Mouse (Mus musculus) ES-E14 (cell line): ENCODE measurements around the gene Ubtd1. TPM values are rescaled to one million over a fixed set of nuclear protein-coding genes. Genes with fewer than 3 reads are reported as not detected.

Source experiments
- DNase-seq: peaks from one replicate; pipeline ENCODE4 v3.0.0-alpha.2; 2013; ENCODE audit warnings: low read depth, low spot score
- H3K27ac ChIP-seq: 2 replicates; pipeline ENCODE4 v1.5.1; 2012; ENCODE audit warnings: low read depth, mild to moderate bottlenecking, low read length, moderate library complexity, mixed read lengths; ENCODE audit not compliant: poor library complexity, insufficient read depth, severe bottlenecking
- H3K36me3 ChIP-seq: 2 replicates; pipeline ENCODE4 v1.6.1; 2012; ENCODE audit warnings: mild to moderate bottlenecking, low read length, moderate library complexity, mixed read lengths; ENCODE audit not compliant: control insufficient read depth, poor library complexity, insufficient read depth, severe bottlenecking
- H3K4me1 ChIP-seq, 2 experiments: fragments of 150-350 bp in 1 of 2; sonication (generic) in 1 of 2; 2 replicates each; pipeline ENCODE4 v1.6.1; 2012; ENCODE audit warnings: low read length in 2 of 2, mild to moderate bottlenecking in 1 of 2, mixed read lengths in 1 of 2; ENCODE audit not compliant: control insufficient read depth in 2 of 2, insufficient read depth in 2 of 2, poor library complexity in 1 of 2
- H3K4me3 ChIP-seq, 2 experiments: fragments of 150-350 bp in 1 of 2; sonication (generic) in 1 of 2; 2 replicates each; pipeline ENCODE4 v1.5.1; 2012; ENCODE audit warnings: low read length in 2 of 2, low read depth in 1 of 2, mild to moderate bottlenecking in 1 of 2, mixed read lengths in 1 of 2; ENCODE audit not compliant: insufficient read depth in 1 of 2, poor library complexity in 1 of 2, severe bottlenecking in 1 of 2
- H3K9ac ChIP-seq: 2 replicates; pipeline ENCODE4 v1.6.1; 2012; ENCODE audit warnings: low read depth, mild to moderate bottlenecking, low read length, mixed read lengths; ENCODE audit not compliant: poor library complexity, insufficient read depth, severe bottlenecking
- H3K9me3 ChIP-seq: fragments of 150-350 bp; sonication (generic); 2 replicates; pipeline ENCODE4 v1.6.1; 2012; ENCODE audit warnings: low read depth, mild to moderate bottlenecking, low read length; ENCODE audit not compliant: control insufficient read depth, insufficient read depth
- CHD2 ChIP-seq: IDR thresholded peaks from 2 replicates; pipeline ENCODE4 v1.6.1; 2014; ENCODE audit warnings: mild to moderate bottlenecking, low read depth, low read length, inconsistent platforms
- HCFC1 ChIP-seq: IDR thresholded peaks from 2 replicates; pipeline ENCODE4 v1.6.1; 2012; ENCODE audit warnings: low read length, inconsistent platforms, borderline replicate concordance; ENCODE audit not compliant: insufficient read depth
- MAFK ChIP-seq: IDR thresholded peaks from 2 replicates; pipeline ENCODE4 v1.6.1; 2014; ENCODE audit warnings: mild to moderate bottlenecking, low read depth, low read length, inconsistent platforms; ENCODE audit not compliant: insufficient read depth
- ZC3H11A ChIP-seq: IDR thresholded peaks from 2 replicates; pipeline ENCODE4 v1.6.1; 2012; ENCODE audit warnings: low read depth, mild to moderate bottlenecking, inconsistent platforms, low read length, borderline replicate concordance
- ZNF384 ChIP-seq: IDR thresholded peaks from 2 replicates; pipeline ENCODE4 v1.6.1; 2012; ENCODE audit warnings: low read depth, low read length, inconsistent platforms
- in situ Hi-C, 2 experiments: fragments of 600-800 bp; cut with MboI; formaldehyde crosslinking; loops; one replicate each; pipeline ENCODE4 v1.15.1; 2025; ENCODE audit warnings: low sequenced_read_pairs in 2 of 2, inconsistent platforms in 1 of 2; ENCODE audit not compliant: unreplicated experiment in 2 of 2
- total RNA-seq: library from RNA; depleted of rRNA; stranded (reverse); fragments of 300-350 nt; gene quantifications from 2 replicates; pipeline ENCODE4 v1.2.3, GENCODE M21; 2012

Ubtd1 gene
- total RNA-seq, 1 experiment: 18.2 TPM

GRCm38 (mm10) chr19:42009067-42009466, 27.5 kb downstream of the Ubtd1 start:
- Histone ChIP-seq H3K36me3 (peaks cover 3% of the 10 kb centered on the region; the same call in 1 of the 2 replicates), H3K4me1 (peaks cover 3 to 21% of the 10 kb centered on the region in 2 experiments; a peak in 3 of 4 replicates), H3K9me3 (no peaks in the 10 kb centered on the region), H3K4me3 (no peak overlapping the region), H3K27ac (peak overlapping the region; percentile 17; the same call in 1 of the 2 replicates), H3K9ac (no peak overlapping the region; the same call in 1 of the 2 replicates)
- in situ Hi-C loops: no loop called here
- no peak for DNase-seq
- TF ChIP-seq ZC3H11A (no peak), CHD2 (no peak), ZNF384 (no peak), MAFK (no peak), HCFC1 (no peak)

- H3K9ac ChIP-seq: no peak overlapping the region
- no peak for TF ChIP-seq ZNF384
- TF ChIP-seq CHD2: no peak
- no peak for TF ChIP-seq ZC3H11A
- TF ChIP-seq HCFC1: no peak
- no peak for TF ChIP-seq MAFK
- H3K27ac ChIP-seq: no peak overlapping the region
- H3K36me3 ChIP-seq: peaks cover 3% of the 10 kb centered on the region; the same call in 1 of the 2 replicates
- H3K4me3 ChIP-seq: no peak overlapping the region
- H3K9me3 ChIP-seq: no peaks in the 10 kb centered on the region
- in situ Hi-C loops: no loop called here
- peaks cover 3 to 23% of the 10 kb centered on the region in 2 experiments; a peak in 3 of 4 replicates for H3K4me1 ChIP-seq
- DNase-seq: no peak
These were observed 28.9 kb downstream of the Ubtd1 start for GRCm38 (mm10) chr19:42010436-42010835.

- H3K9ac ChIP-seq: no peak overlapping the region
- no peak for DNase-seq
- peaks cover 3 to 23% of the 10 kb centered on the region in 2 experiments; a peak in 3 of 4 replicates for H3K4me1 ChIP-seq
- TF ChIP-seq HCFC1: no peak
- TF ChIP-seq MAFK: no peak
- TF ChIP-seq CHD2: no peak
- TF ChIP-seq ZC3H11A: no peak
- no peak for TF ChIP-seq ZNF384
- no peak overlapping the region for H3K4me3 ChIP-seq
- peaks cover 3% of the 10 kb centered on the region; the same call in 1 of the 2 replicates for H3K36me3 ChIP-seq
- in situ Hi-C loops: no loop called here
- no peak overlapping the region for H3K27ac ChIP-seq
- no peaks in the 10 kb centered on the region for H3K9me3 ChIP-seq
These were observed 29.6 kb downstream of the Ubtd1 start for GRCm38 (mm10) chr19:42011123-42011522.

- DNase-seq: no peak
- no peak overlapping the region for H3K4me3 ChIP-seq
- peaks cover 3% of the 10 kb centered on the region; the same call in 1 of the 2 replicates for H3K36me3 ChIP-seq
- in situ Hi-C loops: no loop called here
- no peaks in the 10 kb centered on the region for H3K9me3 ChIP-seq
- peaks cover 0 to 11% of the 10 kb centered on the region in 2 experiments; a peak in 2 of 4 replicates for H3K4me1 ChIP-seq
- no peak overlapping the region for H3K27ac ChIP-seq
- no peak for TF ChIP-seq HCFC1
- no peak for TF ChIP-seq MAFK
- no peak for TF ChIP-seq CHD2
- TF ChIP-seq ZNF384: no peak
- no peak for TF ChIP-seq ZC3H11A
- H3K9ac ChIP-seq: no peak overlapping the region
These were observed 32.8 kb downstream of the Ubtd1 start for GRCm38 (mm10) chr19:42014231-42014825.
